In genomic region chr3:146577591-146577990, GRCm38 (mm10) we compare ENCODE assay signal across 25 mouse cellular contexts. TPM values are rescaled to one million over a fixed set of nuclear protein-coding genes. Genes with fewer than 3 reads are reported as not detected.
DNase-seq lines count a peak whose midpoint lies in the region; ATAC-seq and TF ChIP-seq lines count a peak whose summit lies in the region.
"Had no signal": no experiment of that assay in that cellular context is flagged by ENCODE, and none has a peak within 500 bp of the region (broad histone marks: within the 10 kb centered on the region; RNA-seq: fewer than 3 reads in every experiment).

No protein-coding gene starts in this region.

- H3K4me3 ChIP-seq in stomach, postnatal 0 days (ENCODE audit: low read depth, low read length): no peak overlapping the region

- H3K27me3 ChIP-seq in stomach, postnatal 0 days (ENCODE audit: control insufficient read depth, insufficient read depth, low read length): no peaks in the 10 kb centered on the region
- H3K27me3 ChIP-seq: CH12.LX, Patski had no signal

- intact Hi-C loops in heart, postnatal 10 days (cut with DNase I): no loop called here

- DNase-seq in heart, adult 11 months: peak; percentile 71
- no peak for DNase-seq in heart, postnatal 10 days
- no peak for DNase-seq in stomach, postnatal 0 days (ENCODE audit: low spot score)
- no peak for DNase-seq in c-Kit-positive CD71-positive TER-119-positive erythroid progenitor cells, embryonic 14.5 days (ENCODE audit: low spot score)
- DNase-seq: adrenal gland, adult 2 months; adrenal gland, adult 8-10 months; adrenal gland, postnatal 10 days; adrenal gland, postnatal 14 days; adrenal gland, postnatal 25 days; adrenal gland, postnatal 36 days; B cell, adult 2 months; cerebellum, adult 11 months; cerebellum, adult 11-12 months; cerebellum, adult 18-20 months had no signal

- H3K36me3 ChIP-seq in stomach, postnatal 0 days (ENCODE audit: control insufficient read depth, insufficient read depth, low read length): no peaks in the 10 kb centered on the region
- H3K36me3 ChIP-seq: G1E had no signal

- WGBS in stomach, postnatal 0 days: 29% methylated on average over 2 of the region's 2 CpGs

- H3K9ac ChIP-seq in stomach, postnatal 0 days (ENCODE audit: low read length): no peak overlapping the region

- no peak overlapping the region for H3K4me2 ChIP-seq in stomach, postnatal 0 days (replicated peaks; ENCODE audit: low read depth)

- ATAC-seq in stomach, postnatal 0 days (ENCODE audit: low FRiP score, low TSS enrichment): peak; percentile 76; the same call in 1 of the 2 replicates
- ATAC-seq: activated CD4-positive, CD25-positive, alpha-beta regulatory T cell, adult 4 months; CD4-positive, CD25-positive, alpha-beta regulatory T cell, adult 4 months; Patski had no signal

- H3K4me1 ChIP-seq in stomach, postnatal 0 days (replicated peaks; ENCODE audit: control insufficient read depth, insufficient read depth): no peaks in the 10 kb centered on the region

- no peak for TF ChIP-seq CTCF in stomach, postnatal 0 days (IDR thresholded peaks at IDR 0.05; ENCODE audit: low read depth)

- H3K27ac ChIP-seq in stomach, postnatal 0 days (replicated peaks): no peak overlapping the region

- no peaks in the 10 kb centered on the region for H3K9me3 ChIP-seq in stomach, postnatal 0 days (ENCODE audit: control insufficient read depth, low read length)
- H3K9me3 ChIP-seq: G1E had no signal

- TF ChIP-seq EP300 in stomach, postnatal 0 days (optimal IDR thresholded peaks at IDR 0.05): no peak

RNA-seq across cellular contexts. Expression of gene Uox, which starts 7.4 kb away (rescaled TPM):
- not detected for total RNA-seq in heart, postnatal 10 days (2021)
- polyA plus RNA-seq in stomach, postnatal 0 days (2015; fragmentation: Nextera tagmentation; extraction: Ambion mirVana): 0.25 and 0.29 TPM in 2 replicates
- total RNA-seq: adrenal gland, postnatal 25 days; CH12.LX; ES-E14; MEL had no signal
- polyA plus RNA-seq: activated CD4-positive, CD25-positive, alpha-beta regulatory T cell, adult 4 months; adrenal gland, adult 2 months; brain, embryonic 14.5 days; C2C12; CD4-positive, CD25-positive, alpha-beta regulatory T cell, adult 4 months; G1E had no signal

RNA-seq across cellular contexts. Expression of gene Dnase2b, which starts 37.8 kb away (rescaled TPM):
- not detected for total RNA-seq in heart, postnatal 10 days (2021)
- polyA plus RNA-seq in stomach, postnatal 0 days (2015; fragmentation: Nextera tagmentation; extraction: Ambion mirVana): not detected in 2 replicates
- total RNA-seq: adrenal gland, adult 18-20 months; adrenal gland, adult 2 months; adrenal gland, adult 8-10 months; adrenal gland, postnatal 25 days; adrenal gland, postnatal 36 days; CH12.LX; ES-E14; MEL had no signal
- polyA plus RNA-seq: activated CD4-positive, CD25-positive, alpha-beta regulatory T cell, adult 4 months; adrenal gland, adult 2 months; brain, embryonic 14.5 days; C2C12; CD4-positive, CD25-positive, alpha-beta regulatory T cell, adult 4 months; cerebellum, adult 2 months; G1E had no signal

RNA-seq across cellular contexts. Expression of gene Rpf1, which starts 56.4 kb away (rescaled TPM):
- 10 to 100 TPM; 16.4 to 16.7 TPM for total RNA-seq in heart, postnatal 10 days (2021)
- 30.8 and 31.2 TPM in 2 replicates for polyA plus RNA-seq in stomach, postnatal 0 days (2015; fragmentation: Nextera tagmentation; extraction: Ambion mirVana)
